Mouse (Mus musculus) thymus, postnatal 4 days (tissue): ENCODE results near the gene 5730522E02Rik.

Source experiments
- DNase-seq: peaks from one replicate; pipeline ENCODE4 v3.0.0; 2021

Gene 5730522E02Rik

DNA sequence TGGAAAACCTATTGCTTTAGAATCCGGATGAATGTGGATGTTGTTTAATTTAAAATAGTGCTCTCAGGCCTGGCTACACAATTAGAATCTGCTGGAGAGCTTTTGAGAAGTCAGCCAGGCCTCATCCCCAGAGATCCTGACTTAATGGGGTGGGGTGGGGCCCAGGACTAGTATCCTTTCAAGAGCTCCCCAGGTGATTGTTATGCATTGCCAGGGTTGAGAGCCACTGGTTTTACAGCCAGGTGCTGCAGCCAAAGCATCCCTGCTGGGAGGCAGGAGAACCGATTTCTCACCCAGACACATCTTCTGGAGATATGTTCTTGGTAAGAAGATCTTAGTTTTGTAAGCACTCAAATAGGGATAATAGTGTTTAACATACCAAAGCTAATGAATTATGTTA, 216.4 kb downstream of the 5730522E02Rik start:
- no peak for DNase-seq

DNA sequence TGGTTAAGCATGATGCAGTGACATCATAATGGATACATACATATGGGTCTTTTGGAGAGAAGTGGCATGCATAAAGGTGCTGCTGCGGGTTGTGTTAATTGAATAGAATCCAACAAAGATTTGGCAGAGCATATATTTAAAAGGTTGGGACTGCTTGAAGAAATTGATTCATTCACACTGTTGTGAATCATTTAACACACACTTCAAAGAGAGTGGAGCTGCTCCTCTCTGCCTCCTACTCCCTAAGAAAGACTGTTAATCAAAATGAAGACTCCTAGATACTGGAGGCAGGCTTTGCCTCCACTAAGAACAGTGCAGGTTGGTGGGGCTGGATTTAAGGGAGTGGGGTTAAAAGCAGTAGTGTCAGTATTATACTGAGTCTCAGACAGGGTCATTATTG, 218.3 kb downstream of the 5730522E02Rik start:
- DNase-seq = no peak

DNA sequence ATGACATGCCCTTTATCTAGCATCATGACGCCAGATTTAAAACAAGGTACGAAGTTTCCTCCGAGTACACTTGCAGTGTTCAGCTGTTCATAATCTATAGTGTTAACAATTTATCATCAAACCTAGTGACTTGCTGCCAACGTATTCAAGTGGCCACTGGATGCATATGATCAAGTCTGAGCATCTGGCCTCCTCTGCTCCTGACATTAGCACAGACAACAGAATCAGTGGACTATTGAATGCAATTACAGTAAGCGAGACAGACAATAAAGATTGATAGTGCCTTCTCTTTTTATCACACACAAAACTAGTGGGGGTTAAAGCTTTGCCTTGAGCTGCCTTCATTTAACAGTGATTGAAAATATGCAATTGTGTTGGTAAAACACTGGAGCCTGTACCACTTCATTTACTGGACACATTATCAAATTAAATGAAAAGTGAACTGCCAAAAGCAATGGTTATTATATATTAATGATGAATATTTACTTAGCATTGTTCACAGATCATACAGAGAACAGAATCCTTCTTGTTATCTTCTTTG, 231.8 kb downstream of the 5730522E02Rik start:
- DNase-seq = no peak

DNA sequence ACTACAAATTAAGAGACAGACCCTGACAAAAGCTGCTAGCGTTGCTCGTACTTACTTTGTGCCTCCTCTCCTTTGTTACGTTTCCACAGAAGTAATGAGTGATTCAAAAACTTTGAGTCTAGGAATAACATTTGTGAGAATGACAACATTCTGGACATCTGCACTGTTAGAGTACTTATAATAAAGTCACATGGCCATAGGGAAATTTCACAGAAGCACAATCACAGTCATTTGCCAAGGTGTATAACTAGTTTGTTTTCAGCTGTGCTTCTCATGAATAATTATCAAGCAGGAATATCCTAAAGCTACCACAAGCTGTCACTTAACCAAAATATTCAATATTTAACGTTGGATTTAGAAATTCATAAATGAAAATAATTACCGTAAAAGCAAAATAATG, 269.1 kb downstream of the 5730522E02Rik start:
- no peak for DNase-seq

DNA sequence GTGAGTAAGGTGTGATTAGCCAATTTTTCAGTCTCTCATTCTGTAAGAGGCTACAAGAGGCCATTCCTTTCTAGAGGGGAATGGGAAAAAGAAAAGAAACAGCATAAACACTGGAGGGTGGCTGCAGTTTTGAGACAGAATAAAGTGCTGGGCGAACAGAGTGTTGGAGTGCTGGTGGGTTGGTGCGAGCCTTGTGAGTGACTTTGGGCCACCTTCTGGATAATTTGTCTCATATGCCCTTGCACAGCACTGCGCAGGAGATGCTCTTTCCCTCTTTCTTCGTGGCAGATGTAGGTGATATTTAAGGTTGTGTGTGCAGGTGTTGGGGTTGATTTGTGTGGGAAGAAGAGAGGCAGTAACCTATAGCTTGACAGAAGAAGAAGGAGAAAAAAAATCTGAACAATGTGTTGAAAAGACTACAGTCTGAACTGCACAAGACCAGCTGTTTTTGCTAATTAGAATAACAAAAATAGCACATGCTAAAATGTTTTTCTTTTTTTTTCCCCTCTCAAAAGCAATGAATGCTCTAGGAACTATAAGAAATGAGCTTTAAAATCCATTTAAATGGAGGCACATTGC, 269.8 kb downstream of the 5730522E02Rik start:
- DNase-seq = no peak

DNA sequence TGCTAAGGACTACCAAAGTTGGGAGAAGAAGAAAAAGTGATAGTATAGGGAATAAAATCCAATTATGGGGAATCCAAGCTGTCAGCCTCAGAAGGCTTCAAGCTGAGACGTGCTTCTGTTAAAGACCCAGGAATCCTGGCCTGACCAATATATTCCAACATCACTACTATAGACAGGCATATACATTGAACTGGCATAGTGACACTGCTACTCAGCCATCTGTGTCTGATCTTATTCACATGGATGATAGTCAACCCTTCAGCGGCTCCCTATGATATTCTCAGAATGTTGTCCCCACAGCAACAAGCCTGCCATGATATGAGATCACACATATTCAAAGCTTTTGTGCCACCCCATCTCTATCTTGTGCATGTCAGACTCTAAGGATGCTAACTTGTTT, 284.3 kb downstream of the 5730522E02Rik start:
- no peak for DNase-seq

DNA sequence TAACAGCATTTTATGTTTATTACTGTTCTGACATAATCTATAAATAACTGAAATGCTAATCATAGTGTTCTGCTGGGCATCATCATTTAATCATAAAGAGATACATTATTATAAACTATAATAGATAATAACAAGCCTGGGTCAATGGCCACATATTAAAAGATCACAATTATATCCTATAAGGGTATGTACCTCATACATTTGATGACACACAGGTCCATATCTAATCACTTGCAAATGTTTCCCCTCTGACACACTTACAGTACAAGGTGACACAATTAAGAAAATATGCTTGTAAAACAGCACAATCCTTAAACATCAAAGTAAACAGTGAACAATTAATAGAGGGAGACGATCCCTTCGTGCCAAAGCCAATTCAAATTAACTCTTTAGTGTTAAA, 308.2 kb downstream of the 5730522E02Rik start:
- no peak for DNase-seq

DNA sequence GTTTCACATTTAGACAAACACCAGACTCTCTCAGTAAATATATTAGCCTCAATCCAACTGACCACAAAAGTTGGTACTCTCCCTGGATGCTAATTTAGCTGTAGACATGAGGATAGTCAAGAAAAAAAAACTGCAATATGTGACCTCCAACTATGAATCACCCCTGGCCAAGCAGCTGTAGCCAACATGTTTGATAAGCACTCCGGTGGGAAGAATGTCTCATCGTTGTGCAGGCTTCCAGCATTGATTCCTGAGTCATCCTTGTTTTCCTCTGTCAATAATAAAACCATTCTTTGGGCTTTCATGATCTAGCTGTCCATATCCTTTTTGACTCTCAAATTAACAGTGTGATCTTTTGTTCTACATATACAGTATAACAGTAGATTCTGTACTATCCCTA, 308.9 kb downstream of the 5730522E02Rik start:
- DNase-seq = no peak

DNA sequence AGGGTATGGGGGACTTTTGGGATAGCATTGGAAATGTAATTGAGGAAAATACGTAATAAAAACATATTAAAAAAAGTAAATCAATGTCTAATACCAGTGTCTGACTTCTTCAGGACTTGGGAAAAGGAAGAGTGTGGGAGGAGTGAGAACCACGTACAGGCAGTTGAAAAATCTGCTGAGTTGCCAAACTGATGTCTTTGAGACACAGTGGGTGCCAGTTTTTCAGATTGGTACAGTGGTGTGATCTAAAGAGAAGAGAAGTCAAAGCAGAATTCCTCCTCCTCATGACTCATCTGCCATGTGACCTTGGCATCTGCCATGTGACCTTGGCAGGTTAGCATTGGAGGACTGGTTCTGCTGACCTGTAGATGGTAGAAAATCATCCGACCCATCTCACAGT, 316.7 kb downstream of the 5730522E02Rik start:
- DNase-seq = no peak

DNA sequence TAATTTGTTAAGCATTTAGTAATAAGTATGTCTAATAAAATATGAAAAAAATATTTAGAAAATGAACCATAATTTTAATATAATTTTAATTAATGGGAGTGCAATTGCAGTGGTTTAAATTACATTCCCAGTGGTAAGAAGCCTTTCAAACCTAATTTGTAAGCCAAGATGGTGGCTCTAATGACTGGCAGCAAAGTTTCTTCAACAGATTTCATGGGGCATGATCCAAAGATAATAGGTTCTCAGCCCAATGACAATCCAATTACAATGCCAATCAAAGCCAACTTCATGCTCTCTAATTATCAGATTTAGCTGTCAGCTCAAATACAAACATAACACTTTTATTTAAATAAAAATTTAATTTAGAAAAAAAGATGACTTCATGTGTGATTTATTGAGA, 337.6 kb downstream of the 5730522E02Rik start:
- DNase-seq = no peak

DNA sequence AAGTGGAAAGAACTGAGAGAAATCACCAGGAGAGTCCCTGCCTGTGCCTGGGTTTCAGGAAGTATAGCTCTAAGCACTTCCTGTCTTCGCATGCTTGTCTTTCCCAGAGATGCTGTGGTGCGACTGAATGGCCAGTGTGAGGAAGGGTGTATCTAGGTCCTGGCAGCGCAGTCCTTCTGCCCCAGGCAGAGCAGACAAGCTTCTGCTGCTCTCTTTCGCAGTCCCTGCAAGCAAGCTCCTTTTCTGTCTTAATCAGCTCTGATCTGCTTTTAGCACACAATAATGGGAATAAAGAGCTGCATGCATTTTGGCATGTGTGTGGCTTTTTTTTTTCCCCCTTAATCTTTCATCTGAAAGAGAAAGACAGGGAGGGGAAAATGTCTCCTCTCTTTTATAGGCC, 338.2 kb downstream of the 5730522E02Rik start:
- no peak for DNase-seq

DNA sequence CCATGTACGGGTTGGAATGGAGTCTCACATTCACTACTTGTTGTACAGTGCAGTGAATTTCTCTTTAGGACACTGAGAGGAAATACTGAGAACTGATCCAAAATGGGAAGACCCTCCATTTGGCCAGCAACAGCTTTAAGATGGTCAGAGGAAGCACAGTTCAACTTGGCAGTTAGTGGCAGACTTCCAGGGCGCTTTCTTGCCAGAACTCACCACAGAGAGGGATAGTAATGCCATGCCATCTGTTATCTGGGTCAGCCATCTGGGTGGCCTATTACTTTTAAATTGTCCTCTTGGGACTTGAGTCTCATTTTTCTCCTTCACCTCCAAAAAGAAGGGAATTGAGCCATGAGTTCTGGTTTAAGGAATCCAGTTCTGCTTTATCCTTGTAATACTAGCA, 344.3 kb downstream of the 5730522E02Rik start:
- DNase-seq = no peak

DNA sequence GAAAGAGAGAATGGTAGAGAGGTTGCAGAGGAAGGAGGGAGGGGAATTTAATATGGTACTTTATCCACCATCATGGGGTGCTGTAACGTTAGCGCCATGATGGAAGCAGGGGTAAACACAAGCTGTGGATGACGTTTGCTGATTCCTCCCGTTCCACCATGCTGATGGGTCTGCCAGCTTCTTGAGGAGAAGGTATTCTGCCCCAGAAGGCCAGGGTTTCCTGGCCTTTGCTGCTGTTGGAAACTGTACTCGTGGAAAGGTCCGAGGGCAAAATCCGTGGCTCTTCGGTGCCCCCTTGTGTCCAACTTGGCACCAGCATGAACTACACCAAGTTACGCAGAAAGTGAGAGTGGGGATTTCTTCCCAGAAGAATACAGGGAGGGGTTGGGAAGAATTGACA, 347.9 kb downstream of the 5730522E02Rik start:
- DNase-seq = peak; percentile 55

DNA sequence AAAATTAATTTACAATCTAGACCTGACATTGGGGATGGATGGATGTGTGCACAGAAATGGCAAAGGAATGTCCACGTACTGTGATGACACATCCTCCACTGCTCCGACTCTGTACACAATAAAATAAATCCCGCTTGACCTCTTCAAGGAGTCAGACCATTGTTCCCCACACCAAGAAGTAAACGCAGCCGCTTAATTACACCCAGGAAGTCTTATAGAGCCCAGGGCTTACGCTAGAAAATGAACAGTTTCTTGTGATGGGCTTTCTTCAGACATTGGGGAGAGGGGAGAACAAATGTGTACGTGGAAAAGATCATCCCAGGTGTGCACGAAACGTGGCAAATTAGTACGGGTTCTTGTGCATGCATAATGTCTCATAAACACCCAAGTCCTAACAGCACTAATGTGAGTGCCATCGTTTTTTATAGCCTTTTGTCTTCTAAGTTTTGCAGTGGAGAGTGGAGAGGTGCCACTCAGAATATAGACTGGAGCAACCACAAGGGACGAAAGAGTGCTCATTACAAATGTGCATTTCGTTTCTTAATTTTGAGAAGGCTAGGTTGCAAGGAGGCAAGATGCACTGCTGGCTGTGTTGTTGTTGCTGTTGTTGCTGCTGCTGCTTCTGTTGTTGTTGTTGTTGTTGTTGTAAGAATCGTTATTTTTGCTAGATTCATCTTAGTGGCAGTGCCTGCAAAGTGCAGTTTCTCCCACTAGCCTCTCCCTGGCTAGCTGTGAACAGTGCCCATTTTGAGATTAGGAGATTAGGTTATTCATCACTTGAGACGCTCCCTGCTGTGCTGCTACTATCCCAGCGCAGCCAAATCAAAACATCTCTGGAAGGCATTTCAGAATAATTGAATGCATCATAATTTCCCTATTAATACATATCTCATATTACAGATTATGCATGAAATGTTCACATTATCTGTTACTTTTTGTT, 353.7 kb downstream of the 5730522E02Rik start:
- no peak for DNase-seq

DNA sequence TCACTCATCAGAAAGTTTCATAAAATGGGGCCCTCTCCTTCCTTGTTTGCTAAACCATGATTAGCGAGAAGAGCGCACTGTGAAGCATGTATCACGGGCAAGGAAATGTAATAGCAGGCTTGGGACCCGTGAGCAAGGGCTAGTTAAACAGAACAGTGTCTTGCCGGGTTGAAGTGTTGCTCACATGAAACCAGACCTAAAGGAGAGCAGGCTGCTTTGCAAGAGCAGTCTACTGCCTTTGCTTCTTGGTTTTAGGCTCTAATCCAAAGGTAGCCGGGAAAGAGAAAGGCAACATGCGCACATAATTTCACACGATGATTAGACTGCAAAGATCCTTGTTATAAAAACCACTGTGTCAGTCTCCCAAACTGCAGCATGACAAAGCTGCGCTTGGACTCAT, 354.8 kb downstream of the 5730522E02Rik start:
- no peak for DNase-seq

DNA sequence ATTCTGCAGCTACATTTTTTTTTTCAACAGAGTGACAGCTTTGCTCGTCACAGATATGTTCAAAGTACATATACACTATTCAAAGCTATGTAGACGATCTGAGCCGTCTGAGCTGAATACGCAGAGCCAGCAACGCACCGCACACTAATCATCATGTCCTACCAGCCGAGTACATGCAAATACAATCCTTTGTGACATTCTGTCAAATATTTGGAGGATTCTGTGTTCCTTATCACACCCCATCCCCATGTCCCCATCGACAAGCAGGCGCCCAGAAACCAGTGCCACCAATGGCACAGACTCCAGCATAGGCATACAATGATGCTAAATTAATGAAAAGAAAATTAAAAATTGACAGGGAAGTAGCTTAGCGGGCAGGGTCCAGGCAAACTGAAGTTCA, 356.3 kb downstream of the 5730522E02Rik start:
- no peak for DNase-seq

DNA sequence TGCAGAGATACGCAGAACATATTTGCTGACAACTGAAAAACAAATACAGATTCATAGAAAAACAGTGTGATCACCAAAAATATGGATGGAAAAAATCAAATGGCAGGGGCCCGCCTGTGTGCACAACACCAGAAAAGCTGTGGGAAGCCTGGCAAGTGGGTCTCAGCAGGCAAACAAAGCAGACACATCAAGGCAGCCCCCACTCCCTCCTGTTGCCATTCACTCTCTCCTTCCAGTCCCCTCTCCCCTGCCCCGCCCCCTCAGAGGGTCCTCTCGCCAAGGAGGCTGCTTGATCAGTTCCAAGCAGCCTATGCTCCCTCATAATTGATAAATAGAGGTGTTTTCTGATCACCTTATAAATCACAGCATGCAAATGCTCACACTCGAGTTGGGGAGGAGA, 357.5 kb downstream of the 5730522E02Rik start:
- DNase-seq = no peak

DNA sequence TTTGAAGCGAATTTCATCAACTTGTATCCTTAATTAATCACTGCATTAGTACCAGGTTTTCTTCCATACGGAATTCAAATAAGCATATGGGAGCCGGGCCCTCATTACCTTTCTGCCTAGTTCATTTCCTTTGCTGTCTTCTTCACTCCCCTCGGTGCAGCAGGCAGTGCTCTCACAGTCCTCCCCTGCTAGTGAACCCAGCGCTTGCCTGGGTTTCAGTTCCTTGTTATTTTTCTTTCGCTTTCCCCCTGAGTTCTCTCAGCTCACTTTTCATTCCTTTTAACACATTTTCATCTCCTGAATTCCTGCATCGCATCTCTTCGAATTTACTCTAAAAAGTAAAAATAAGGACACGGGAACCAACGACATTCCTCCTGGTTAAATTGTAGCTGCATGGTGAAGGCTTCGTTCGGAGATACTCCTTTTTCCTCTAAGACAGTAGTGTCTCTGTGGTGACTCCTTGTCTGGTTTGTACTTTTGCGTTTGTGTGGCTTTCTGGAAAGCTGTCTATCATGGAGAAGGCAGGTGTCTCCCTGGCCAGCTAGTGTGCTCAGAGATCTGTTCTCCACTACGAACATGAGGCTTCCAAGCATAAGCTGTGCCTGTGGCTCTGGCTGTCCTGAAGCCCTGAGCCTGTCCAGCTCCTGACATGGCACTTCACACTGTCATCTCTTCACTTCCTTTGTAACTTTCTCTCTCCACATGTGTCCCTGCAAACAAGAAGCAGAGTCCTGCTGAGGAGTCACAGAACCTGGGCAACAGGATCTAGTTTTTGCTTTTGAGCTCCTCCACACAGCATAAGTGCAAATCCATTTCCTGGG, 361.5 kb downstream of the 5730522E02Rik start:
- DNase-seq = no peak

DNA sequence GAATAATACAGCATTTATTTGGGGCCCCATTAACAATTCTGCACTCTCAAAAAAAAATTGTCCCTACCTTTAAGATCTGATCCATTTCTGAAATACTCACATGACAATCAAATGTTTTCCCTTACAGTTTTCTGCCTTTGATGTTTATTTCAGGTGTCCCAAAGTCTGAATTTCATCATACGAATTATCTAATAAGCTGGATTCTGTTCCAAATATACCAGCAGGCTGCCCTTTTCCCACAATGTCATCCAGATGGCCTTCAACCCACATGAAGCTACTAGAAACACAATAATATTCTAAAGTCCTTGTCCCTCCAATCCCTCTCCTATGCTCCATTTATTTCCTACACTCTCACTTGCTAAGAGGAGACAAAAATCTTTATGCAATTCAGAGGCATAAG, 372.1 kb downstream of the 5730522E02Rik start:
- no peak for DNase-seq

DNA sequence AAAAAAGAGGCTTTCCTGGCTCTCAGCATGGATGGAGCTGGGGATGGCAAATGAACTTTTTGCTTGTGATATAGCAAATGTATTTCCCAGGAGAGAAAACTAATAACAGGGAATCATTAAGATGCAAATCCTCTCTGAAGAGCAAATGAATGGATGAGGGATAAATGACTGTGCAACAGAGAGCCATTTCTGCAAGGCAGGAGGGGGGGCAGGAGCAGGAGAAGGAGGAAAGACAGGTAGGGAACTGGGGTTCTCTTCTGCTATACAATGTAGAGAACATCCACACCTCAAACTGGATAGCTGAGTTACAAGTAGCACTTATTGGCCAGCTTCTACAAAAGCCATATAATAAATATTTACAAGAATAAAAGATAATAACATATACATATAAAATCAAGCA, 390.8 kb downstream of the 5730522E02Rik start:
- DNase-seq = no peak

DNA sequence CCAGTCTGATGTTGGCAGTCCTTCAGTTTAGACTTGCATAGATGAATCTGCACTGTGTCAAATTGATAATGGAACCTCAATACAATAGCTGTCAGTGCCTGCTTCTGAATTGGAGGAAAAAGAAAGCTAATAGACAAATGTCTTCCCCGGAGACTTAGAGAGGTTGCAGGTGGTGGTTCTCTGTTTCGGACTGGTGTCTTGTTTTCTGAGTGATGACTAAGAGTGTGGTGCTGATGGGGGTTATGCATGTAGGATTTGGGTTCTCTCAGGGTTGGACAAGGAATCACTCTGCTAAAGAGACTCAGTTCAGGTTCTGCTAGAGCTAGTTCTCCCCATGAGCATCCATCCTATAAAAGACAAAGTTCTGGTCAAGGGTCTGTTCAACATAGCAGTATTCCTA, 397.1 kb downstream of the 5730522E02Rik start:
- DNase-seq = no peak

DNA sequence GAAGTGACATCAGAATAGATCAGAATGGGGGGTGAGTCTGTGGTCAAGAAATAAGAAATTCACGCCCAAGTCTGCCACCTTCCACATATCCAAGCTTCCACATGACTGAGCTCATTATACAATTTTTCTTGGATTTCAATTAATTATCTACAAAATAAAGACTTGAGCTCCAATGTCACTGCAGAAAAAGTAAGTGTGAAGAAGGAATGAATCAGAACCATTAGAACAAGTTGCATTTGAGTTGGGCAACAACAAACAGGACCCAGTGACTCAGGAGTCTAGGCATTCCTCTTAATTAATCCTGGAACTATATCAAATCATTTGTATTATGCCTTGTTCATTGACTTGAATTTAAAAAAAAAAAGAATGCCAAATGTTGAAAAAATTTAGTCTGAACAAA, 422.9 kb downstream of the 5730522E02Rik start:
- no peak for DNase-seq

DNA sequence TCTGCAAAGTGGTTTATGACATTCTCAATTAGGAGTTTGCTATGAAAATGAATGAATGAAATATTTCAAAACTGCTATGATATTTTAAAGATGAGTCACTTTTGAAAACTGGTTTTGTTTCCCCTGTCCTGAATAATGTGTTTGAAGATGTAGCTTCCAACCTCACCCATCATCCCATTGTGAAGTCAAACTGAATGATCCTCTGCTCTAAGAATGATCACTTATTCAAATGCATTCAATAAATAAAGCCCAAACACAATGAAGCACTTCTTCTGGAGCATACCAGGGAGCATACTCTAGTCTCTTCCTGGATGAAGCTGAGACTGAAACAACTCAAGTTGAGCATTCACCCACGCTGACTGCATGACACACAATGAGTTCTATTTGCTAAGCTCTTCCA, 438.3 kb downstream of the 5730522E02Rik start:
- DNase-seq = no peak
